Mouse (Mus musculus) olfactory bulb, adult 2 months (tissue): ENCODE data around the gene Adat3.

Source experiments
- CTCF ChIP-seq: fragments of 200-500 bp; IDR thresholded peaks from 2 replicates; pipeline ENCODE4 v1.5.1; 2012; ENCODE audit warnings: low read depth, mild to moderate bottlenecking, low read length, moderate library complexity; ENCODE audit not compliant: insufficient read depth
- POLR2A ChIP-seq: fragments of 200-500 bp; IDR thresholded peaks from 2 replicates; pipeline ENCODE4 v1.6.1; 2012; ENCODE audit warnings: mild to moderate bottlenecking, low read depth, low read length, moderate library complexity; ENCODE audit not compliant: insufficient read depth

DNA sequence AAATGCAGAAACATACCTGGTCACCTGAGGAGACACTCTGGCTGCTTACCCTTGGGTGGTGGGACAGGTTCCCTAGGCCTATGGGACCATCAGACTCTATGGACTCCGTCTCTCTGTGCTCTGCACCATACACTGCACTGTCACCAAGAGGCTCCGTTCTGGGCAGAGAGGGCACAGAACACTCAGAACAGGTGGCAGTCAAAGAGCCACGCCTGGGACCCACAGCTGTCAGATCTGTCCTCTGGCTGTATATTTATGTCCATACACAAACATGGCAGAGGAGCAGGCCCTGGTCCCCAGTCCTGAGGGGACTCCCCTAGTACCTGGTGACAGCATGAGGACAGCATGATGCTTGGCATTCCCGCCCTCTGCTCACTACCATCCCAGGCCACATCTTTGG, 23.1 kb downstream of the Adat3 start:
- TF ChIP-seq POLR2A: no peak
- TF ChIP-seq CTCF: no peak
